Mouse (Mus musculus) ES-Bruce4 (cell line): Measurements from ENCODE around the gene Macrod2.

Experiments used
- CTCF ChIP-seq: IDR thresholded peaks from one replicate; pipeline ENCODE4 v1.8.1; 2011; ENCODE audit warnings: low read depth, low read length
- POLR2A ChIP-seq: IDR thresholded peaks from one replicate; pipeline ENCODE4 v1.8.1; 2011; ENCODE audit warnings: low read length; ENCODE audit not compliant: insufficient read depth

DNA sequence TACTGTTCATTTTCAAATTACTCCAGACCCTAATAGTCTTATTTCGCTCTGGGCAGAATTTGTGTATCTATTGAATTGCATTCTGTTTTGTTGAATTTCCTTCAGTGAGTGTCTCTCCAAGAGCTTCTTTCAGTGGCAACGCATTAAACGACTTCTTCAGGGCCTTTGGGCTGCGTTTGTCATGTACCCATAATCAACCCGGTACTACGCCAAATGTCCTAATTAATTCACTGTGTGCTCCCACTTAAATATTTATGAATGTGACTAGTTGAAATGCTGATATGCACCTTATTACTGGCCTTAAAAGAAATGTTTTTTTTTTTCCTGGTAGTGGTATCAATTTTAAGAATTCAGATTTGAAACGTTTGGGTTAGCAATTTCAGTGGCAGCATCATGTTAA, 763.1 kb downstream of the Macrod2 start:
- TF ChIP-seq CTCF (no peak), POLR2A (no peak)
